In the genomic region with DNA sequence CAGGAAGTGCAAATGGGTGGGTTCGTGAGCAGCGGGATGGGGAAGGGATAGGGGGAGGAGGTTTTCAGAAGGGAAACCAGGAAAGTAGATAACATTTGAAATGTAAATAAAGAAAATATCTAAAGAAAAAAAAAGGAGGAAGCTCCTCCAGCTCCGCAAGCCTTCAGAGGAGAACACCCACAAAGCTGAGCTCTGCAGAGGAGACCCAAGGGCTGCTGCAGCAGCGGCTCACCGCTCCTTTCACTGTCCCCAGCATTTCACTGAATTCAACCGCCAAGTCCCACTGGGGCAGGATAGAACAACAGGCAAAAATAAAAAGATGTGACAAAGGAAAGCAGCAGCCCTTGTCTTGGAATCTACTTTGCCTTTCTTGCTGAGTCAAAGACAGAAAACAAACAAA, we compare ENCODE assay signal across 24 mouse cellular contexts. TPM values are rescaled to one million over a fixed set of nuclear protein-coding genes. Genes with fewer than 3 reads are reported as not detected.
DNase-seq lines count a peak whose midpoint lies in the region; ATAC-seq and TF ChIP-seq lines count a peak whose summit lies in the region.
"Had no signal": no experiment of that assay in that cellular context is flagged by ENCODE, and none has a peak within 500 bp of the region (broad histone marks: within the 10 kb centered on the region; RNA-seq: fewer than 3 reads in every experiment).

No protein-coding gene starts in this region.

- no peaks in the 10 kb centered on the region for H3K9me3 ChIP-seq in heart, embryonic 12.5 days (replicated peaks)
- H3K9me3 ChIP-seq in heart, embryonic 10.5 days: no peaks in the 10 kb centered on the region
- H3K9me3 ChIP-seq in heart, postnatal 0 days (replicated peaks; ENCODE audit: control insufficient read depth, low read length): no peaks in the 10 kb centered on the region
- no peaks in the 10 kb centered on the region for H3K9me3 ChIP-seq in lung, embryonic 14.5 days (ENCODE audit: low read depth, low read length)
- H3K9me3 ChIP-seq: embryonic facial prominence, embryonic 12.5 days; embryonic facial prominence, embryonic 15.5 days; hindbrain, embryonic 13.5 days had no signal

- WGBS in heart, embryonic 12.5 days: 32% methylated on average over 6 of the region's 6 CpGs
- 47% methylated on average over 6 of the region's 6 CpGs for WGBS in heart, embryonic 10.5 days
- WGBS in heart, postnatal 0 days: 59% methylated on average over 6 of the region's 6 CpGs
- 26% methylated on average over 6 of the region's 6 CpGs for WGBS in lung, embryonic 14.5 days

- peak; percentile 27; the same call in 1 of the 2 replicates for ATAC-seq in heart, embryonic 12.5 days (ENCODE audit: insufficient number of reproducible peaks, low FRiP score)
- no peak for ATAC-seq in heart, postnatal 0 days (ENCODE audit: insufficient read depth, low read depth)
- ATAC-seq in lung, embryonic 14.5 days (ENCODE audit: insufficient read depth): peak; percentile 58; the same call in 1 of the 2 replicates
- ATAC-seq: CD4-positive, CD25-positive, alpha-beta regulatory T cell, adult 4 months; forebrain, embryonic 14.5 days; forebrain, postnatal 0 days; hindbrain, embryonic 16.5 days; inflammation-experienced regulatory T-cells, adult 6 months; intestine, embryonic 16.5 days had no signal

- no peak for DNase-seq in heart, embryonic 10.5 days (ENCODE audit: low spot score)
- no peak for DNase-seq in heart, postnatal 0 days (ENCODE audit: low spot score)
- no peak for DNase-seq in heart, adult 9 months (ENCODE audit: low spot score in 2 of 2)
- peak; percentile 16 for DNase-seq in lung, embryonic 14.5 days
- no peak for DNase-seq in lung, postnatal 36 days
- DNase-seq: adrenal gland, adult 2 months; adrenal gland, postnatal 14 days; cerebellum, adult 11 months; cerebellum, adult 2 months; cerebellum, adult 9-11 months; cerebellum, postnatal 25 days; forebrain, postnatal 0 days; gastrocnemius, adult 2 months; gastrocnemius, postnatal 14 days; kidney, adult 18-20 months had no signal

- TF ChIP-seq EP300 in heart, postnatal 0 days (IDR thresholded peaks at IDR 0.05; ENCODE audit: low read depth): no peak

- no peak for TF ChIP-seq CTCF in heart, postnatal 0 days (IDR thresholded peaks at IDR 0.05; ENCODE audit: low read depth)
- no peak for TF ChIP-seq CTCF in lung, embryonic 14.5 days (IDR thresholded peaks at IDR 0.05; ENCODE audit: low read depth)

- H3K9ac ChIP-seq in heart, embryonic 12.5 days: no peak overlapping the region
- no peak overlapping the region for H3K9ac ChIP-seq in heart, postnatal 0 days (replicated peaks; ENCODE audit: low read depth, low read length)
- peak overlapping the region; percentile 15; the same call in 1 of the 2 replicates for H3K9ac ChIP-seq in lung, embryonic 14.5 days
- H3K9ac ChIP-seq: embryonic facial prominence, embryonic 12.5 days; embryonic facial prominence, embryonic 15.5 days; forebrain, postnatal 0 days; hindbrain, embryonic 13.5 days had no signal

- H3K27me3 ChIP-seq in heart, embryonic 12.5 days (replicated peaks): no peaks in the 10 kb centered on the region
- no peaks in the 10 kb centered on the region for H3K27me3 ChIP-seq in heart, embryonic 10.5 days (ENCODE audit: insufficient read depth, poor library complexity, severe bottlenecking)
- no peaks in the 10 kb centered on the region for H3K27me3 ChIP-seq in heart, postnatal 0 days (ENCODE audit: control insufficient read depth, insufficient read depth, low read length)
- no peaks in the 10 kb centered on the region for H3K27me3 ChIP-seq in lung, embryonic 14.5 days (ENCODE audit: insufficient read depth, low read length)
- H3K27me3 ChIP-seq: embryonic facial prominence, embryonic 12.5 days; embryonic facial prominence, embryonic 15.5 days; hindbrain, embryonic 13.5 days had no signal

- no peak overlapping the region for H3K4me3 ChIP-seq in heart, embryonic 12.5 days
- no peak overlapping the region for H3K4me3 ChIP-seq in heart, embryonic 10.5 days
- H3K4me3 ChIP-seq in heart, postnatal 0 days (ENCODE audit: low read depth, low read length): no peak overlapping the region
- no peak overlapping the region for H3K4me3 ChIP-seq in lung, embryonic 14.5 days (ENCODE audit: low read depth, low read length)
- H3K4me3 ChIP-seq: embryonic facial prominence, embryonic 12.5 days; embryonic facial prominence, embryonic 15.5 days; gastrocnemius, adult 2 months; hindbrain, embryonic 13.5 days had no signal

- H3K27ac ChIP-seq in heart, embryonic 12.5 days (ENCODE audit: poor library complexity, severe bottlenecking): no peak overlapping the region; the same call in 1 of the 2 replicates
- H3K27ac ChIP-seq in heart, embryonic 10.5 days: no peak overlapping the region
- H3K27ac ChIP-seq in heart, postnatal 0 days (ENCODE audit: low read depth): no peak overlapping the region
- peak overlapping the region; percentile 20; the same call in 1 of the 2 replicates for H3K27ac ChIP-seq in lung, embryonic 14.5 days (ENCODE audit: low read depth)
- H3K27ac ChIP-seq: embryonic facial prominence, embryonic 12.5 days; embryonic facial prominence, embryonic 15.5 days; gastrocnemius, adult 2 months; hindbrain, embryonic 13.5 days had no signal

- peaks cover 6% of the 10 kb centered on the region; the same call in 1 of the 2 replicates for H3K36me3 ChIP-seq in heart, embryonic 12.5 days
- no peaks in the 10 kb centered on the region for H3K36me3 ChIP-seq in heart, embryonic 10.5 days
- no peaks in the 10 kb centered on the region for H3K36me3 ChIP-seq in heart, postnatal 0 days (replicated peaks; ENCODE audit: control insufficient read depth, insufficient read depth, low read length)
- no peaks in the 10 kb centered on the region for H3K36me3 ChIP-seq in lung, embryonic 14.5 days (ENCODE audit: insufficient read depth)
- H3K36me3 ChIP-seq: embryonic facial prominence, embryonic 15.5 days had no signal

- H3K4me1 ChIP-seq in heart, embryonic 12.5 days (replicated peaks): peaks cover 31% of the 10 kb centered on the region
- H3K4me1 ChIP-seq in heart, embryonic 10.5 days: peaks cover 29% of the 10 kb centered on the region
- no peaks in the 10 kb centered on the region for H3K4me1 ChIP-seq in heart, postnatal 0 days (ENCODE audit: control insufficient read depth, insufficient read depth)
- peaks cover 6% of the 10 kb centered on the region for H3K4me1 ChIP-seq in lung, embryonic 14.5 days (ENCODE audit: insufficient read depth)
- H3K4me1 ChIP-seq: hindbrain, embryonic 13.5 days had no signal

- H3K4me2 ChIP-seq in heart, embryonic 12.5 days: peak overlapping the region; percentile 31; the same call in 1 of the 2 replicates
- H3K4me2 ChIP-seq in heart, postnatal 0 days (ENCODE audit: low read depth, low read length): peak overlapping the region; percentile 23; the same call in 1 of the 2 replicates
- H3K4me2 ChIP-seq in lung, embryonic 14.5 days: no peak overlapping the region
- H3K4me2 ChIP-seq: embryonic facial prominence, embryonic 12.5 days; embryonic facial prominence, embryonic 15.5 days; hindbrain, embryonic 13.5 days had no signal

RNA-seq across cellular contexts. Expression of gene Sumf1, which starts 28.5 kb away (rescaled TPM):
- 24.6 and 25.2 TPM in 2 replicates for polyA plus RNA-seq in heart, embryonic 12.5 days (2016; fragmentation: Nextera tagmentation; extraction: Ambion mirVana)
- polyA plus RNA-seq in heart, embryonic 10.5 days (2016; fragmentation: Nextera tagmentation; extraction: Ambion mirVana): 17.5 and 20.1 TPM in 2 replicates
- 29.5 and 52.2 TPM in 2 replicates for total RNA-seq in heart, postnatal 0 days (2014; rRNA removed; ENCODE audit: low replicate concordance)
- 17.2 and 19.7 TPM in 2 replicates for polyA plus RNA-seq in heart, postnatal 0 days (2015; fragmentation: Nextera tagmentation; extraction: Ambion mirVana)
- polyA plus RNA-seq in lung, embryonic 14.5 days (2014; fragmentation: Nextera tagmentation; extraction: Ambion mirVana): 28.0 and 28.4 TPM in 2 replicates

RNA-seq across cellular contexts. Expression of gene Itpr1, which starts 56.0 kb away (rescaled TPM):
- 22.0 and 22.7 TPM in 2 replicates for polyA plus RNA-seq in heart, embryonic 12.5 days (2016; fragmentation: Nextera tagmentation; extraction: Ambion mirVana)
- polyA plus RNA-seq in heart, embryonic 10.5 days (2016; fragmentation: Nextera tagmentation; extraction: Ambion mirVana): 14.6 and 19.4 TPM in 2 replicates
- 22.2 and 41.9 TPM in 2 replicates for total RNA-seq in heart, postnatal 0 days (2014; rRNA removed; ENCODE audit: low replicate concordance)
- polyA plus RNA-seq in heart, postnatal 0 days (2015; fragmentation: Nextera tagmentation; extraction: Ambion mirVana): 5.7 and 7.1 TPM in 2 replicates
- polyA plus RNA-seq in lung, embryonic 14.5 days (2014; fragmentation: Nextera tagmentation; extraction: Ambion mirVana): 15.7 and 17.0 TPM in 2 replicates
